Mouse (Mus musculus) liver, embryonic 11.5 days (tissue): ENCODE data around the gene Fam50a. TPM values are rescaled to one million over a fixed set of nuclear protein-coding genes. Genes with fewer than 3 reads are reported as not detected.
"Not testable (repeated sequence)": the region's sequence is repeated elsewhere in the genome, so short reads cannot be mapped to it uniquely, and the experiment has no call there.

Experiments used
- ATAC-seq: fragments of 200-750 bp; cut with Nextera tagmentation; replicated peaks from 2 replicates; pipeline ENCODE4 v1.8.0; 2017; ENCODE audit warnings: moderate number of reproducible peaks, mild to moderate bottlenecking, moderate TSS enrichment, moderate library complexity; ENCODE audit not compliant: low FRiP score
- DNase-seq: peaks from one replicate; pipeline ENCODE4 v3.0.0-alpha.2; 2017; ENCODE audit warnings: low spot score
- H3K27ac ChIP-seq: fragments of 300-500 bp; sonication (generic); 2 replicates; pipeline ENCODE4 v1.5.1; 2014; ENCODE audit warnings: mild to moderate bottlenecking, low read depth, low read length, control low read depth
- H3K27me3 ChIP-seq: fragments of 300-500 bp; sonication (generic); replicated peaks from 2 replicates; pipeline ENCODE4 v1.6.1; 2014; ENCODE audit warnings: low read length, mixed read lengths; ENCODE audit not compliant: control insufficient read depth, insufficient read depth
- H3K36me3 ChIP-seq: fragments of 300-500 bp; sonication (generic); 2 replicates; pipeline ENCODE4 v1.6.1; 2014; ENCODE audit warnings: mild to moderate bottlenecking, low read length, moderate library complexity, mixed read lengths; ENCODE audit not compliant: control insufficient read depth, insufficient read depth
- H3K4me1 ChIP-seq: fragments of 300-500 bp; sonication (generic); replicated peaks from 2 replicates; pipeline ENCODE4 v1.6.1; 2014; ENCODE audit warnings: low read length, mixed read lengths; ENCODE audit not compliant: control insufficient read depth, insufficient read depth
- H3K4me2 ChIP-seq: fragments of 300-500 bp; sonication (generic); 2 replicates; pipeline ENCODE4 v1.6.1; 2014; ENCODE audit warnings: mild to moderate bottlenecking, control low read depth, moderate library complexity
- H3K4me3 ChIP-seq: fragments of 300-500 bp; sonication (generic); 2 replicates; pipeline ENCODE4 v1.5.1; 2014; ENCODE audit warnings: low read depth, low read length, control low read depth
- H3K9ac ChIP-seq: fragments of 300-500 bp; sonication (generic); 2 replicates; pipeline ENCODE4 v1.6.1; 2014; ENCODE audit warnings: low read depth, low read length, control low read depth
- H3K9me3 ChIP-seq: fragments of 300-500 bp; sonication (generic); 2 replicates; pipeline ENCODE4 v1.6.1; 2016; ENCODE audit warnings: low read length, inconsistent platforms, mixed read lengths; ENCODE audit not compliant: control insufficient read depth
- WGBS: fragments of 180-500 bp; shearing (Covaris S2); extraction: QIAGEN DNeasy Blood & Tissue Kit; methylation state at CpG from one replicate; pipeline ENCODE4 v1.1.7; 2014; 5-methylcytosine and 5-hydroxymethylcytosine counted together
- polyA plus RNA-seq: library from polyadenylated mRNA; unstranded; fragments of >200 nt; fragmentation: Nextera tagmentation; extraction: Ambion mirVana; gene quantifications from 2 replicates; pipeline ENCODE4 v1.2.1, GENCODE M21; 2014

Fam50a gene
- polyA plus RNA-seq, 1 experiment from 2014 or later, result 55.0 TPM

- peaks cover 23% of the 10 kb centered on the region; the same call in 1 of the 2 replicates for H3K36me3 ChIP-seq
- peak; percentile 79 for DNase-seq
- H3K27ac ChIP-seq, result peak within 1 kb of the TSS; percentile 78
- no peaks in the 10 kb centered on the region for H3K27me3 ChIP-seq
- H3K4me1 ChIP-seq, result no peaks in the 10 kb centered on the region
- peak within 1 kb of the TSS; percentile 77 for H3K9ac ChIP-seq
- peak; percentile 85 for ATAC-seq
- 6% methylated on average over 41 of the region's 41 CpGs for WGBS
- peak within 1 kb of the TSS; percentile 77 for H3K4me2 ChIP-seq
- H3K4me3 ChIP-seq, result peak within 1 kb of the TSS; percentile 61
- no peaks in the 10 kb centered on the region for H3K9me3 ChIP-seq
These were observed 7.7 kb upstream of the Fam50a start, which contains the start of gene Gdi1 for GRCm38 (mm10) chrX:74304867-74305700. Gene Gdi1, plus strand, starts transcription at chrX:74304998.

GRCm38 (mm10) chrX:74328725-74329161, 15.9 kb downstream of the Fam50a start, which contains the start of gene Plxna3:
Gene Plxna3, plus strand, starts transcription at chrX:74329066.
- H3K4me3 ChIP-seq, result peak within 1 kb of the TSS; percentile 52
- H3K4me2 ChIP-seq, result peak within 1 kb of the TSS; percentile 70
- H3K27me3 ChIP-seq, result no peaks in the 10 kb centered on the region
- WGBS, result 20% methylated on average over 27 of the region's 30 CpGs
- H3K9ac ChIP-seq, result peak within 1 kb of the TSS; percentile 64
- DNase-seq (peak; percentile 71), ATAC-seq (peak; percentile 92)
- peak within 1 kb of the TSS; percentile 52; the same call in 1 of the 2 replicates for H3K27ac ChIP-seq
- no peaks in the 10 kb centered on the region for H3K36me3 ChIP-seq
- no peaks in the 10 kb centered on the region for H3K9me3 ChIP-seq
- H3K4me1 ChIP-seq, result peaks cover 3% of the 10 kb centered on the region

GRCm38 (mm10) chrX:74329215-74329671, 16.4 kb downstream of the Fam50a start:
- no peak for DNase-seq

GRCm38 (mm10) chrX:74330166-74330930, 17.5 kb downstream of the Fam50a start:
- H3K36me3 ChIP-seq, result no peaks in the 10 kb centered on the region
- DNase-seq (no peak), ATAC-seq (no peak)
- H3K27me3 ChIP-seq, result no peaks in the 10 kb centered on the region
- H3K4me1 ChIP-seq, result peaks cover 3% of the 10 kb centered on the region
- H3K9ac ChIP-seq, result no peak overlapping the region
- H3K4me3 ChIP-seq, result no peak overlapping the region
- H3K4me2 ChIP-seq, result peak overlapping the region; percentile 70
- no peaks in the 10 kb centered on the region for H3K9me3 ChIP-seq
- 49% methylated on average over 2 of the region's 2 CpGs for WGBS
- no peak overlapping the region for H3K27ac ChIP-seq

More at GRCm38 (mm10) chrX:74329215-74329671, 16.4 kb downstream of the Fam50a start:
- Histone ChIP-seq H3K27ac (no peak overlapping the region), H3K9me3 (no peaks in the 10 kb centered on the region), H3K4me3 (peak overlapping the region; percentile 52), H3K36me3 (no peaks in the 10 kb centered on the region), H3K9ac (peak overlapping the region; percentile 64; the same call in 1 of the 2 replicates), H3K4me1 (peaks cover 3% of the 10 kb centered on the region), H3K4me2 (peak overlapping the region; percentile 70), H3K27me3 (no peaks in the 10 kb centered on the region)
- whole genome bisulfite sequencing, result 15% methylated on average over 10 of the region's 10 CpGs
- ATAC-seq, result 0 out of 2 replicates have a peak, but pooled peaks have one; percentile 24

GRCm38 (mm10) chrX:74352645-74353466, 40.0 kb downstream of the Fam50a start:
- peak overlapping the region; percentile 72 for H3K4me2 ChIP-seq
- DNase-seq, result no peak
- no peaks in the 10 kb centered on the region for H3K27me3 ChIP-seq
- 25% methylated on average over 13 of the region's 13 CpGs for WGBS
- peak overlapping the region; percentile 76 for H3K9ac ChIP-seq
- H3K4me3 ChIP-seq, result peak overlapping the region; percentile 55
- no peak overlapping the region; the same call in 1 of the 2 replicates for H3K27ac ChIP-seq
- H3K36me3 ChIP-seq, result no peaks in the 10 kb centered on the region
- no peaks in the 10 kb centered on the region for H3K9me3 ChIP-seq
- peak; percentile 43 for ATAC-seq
- no peaks in the 10 kb centered on the region for H3K4me1 ChIP-seq

GRCm38 (mm10) chrX:74353467-74353770, 40.6 kb downstream of the Fam50a start, which contains the start of gene Lage3:
Gene Lage3, minus strand, starts transcription at chrX:74353618.
- H3K4me3 ChIP-seq, result peak within 1 kb of the TSS; percentile 55
- peak within 1 kb of the TSS; percentile 72 for H3K4me2 ChIP-seq
- WGBS, result 29% methylated on average over 12 of the region's 22 CpGs
- H3K4me1 ChIP-seq, result no peaks in the 10 kb centered on the region
- no peak within 1 kb of the TSS; the same call in 1 of the 2 replicates for H3K27ac ChIP-seq
- no peaks in the 10 kb centered on the region for H3K9me3 ChIP-seq
- no peaks in the 10 kb centered on the region for H3K36me3 ChIP-seq
- DNase-seq (peak; percentile 52), ATAC-seq (peak; percentile 75)
- no peaks in the 10 kb centered on the region for H3K27me3 ChIP-seq
- peak within 1 kb of the TSS; percentile 76 for H3K9ac ChIP-seq

GRCm38 (mm10) chrX:74357069-74357468, 44.2 kb downstream of the Fam50a start:
- not testable (repeated sequence) for ATAC-seq, H3K4me1 ChIP-seq, H3K27me3 ChIP-seq, H3K9ac ChIP-seq, H3K36me3 ChIP-seq, DNase-seq, H3K9me3 ChIP-seq, H3K4me2 ChIP-seq, H3K27ac ChIP-seq, H3K4me3 ChIP-seq
- 80% methylated on average over 3 of the region's 3 CpGs for WGBS

- no peak overlapping the region for H3K9ac ChIP-seq
- H3K9me3 ChIP-seq, result no peaks in the 10 kb centered on the region
- DNase-seq (no peak), ATAC-seq (no peak)
- no peak overlapping the region for H3K27ac ChIP-seq
- H3K27me3 ChIP-seq, result no peaks in the 10 kb centered on the region
- no peaks in the 10 kb centered on the region for H3K4me1 ChIP-seq
- no peak overlapping the region for H3K4me3 ChIP-seq
- no peak overlapping the region for H3K4me2 ChIP-seq
- 42% methylated on average over 11 of the region's 11 CpGs for WGBS
- no peaks in the 10 kb centered on the region for H3K36me3 ChIP-seq
These were observed 46.3 kb downstream of the Fam50a start for GRCm38 (mm10) chrX:74359171-74359570.
